Mouse (Mus musculus): Measurements from ENCODE around the gene Map3k11. TPM values are rescaled to one million over a fixed set of nuclear protein-coding genes. Genes with fewer than 3 reads are reported as not detected.

Map3k11 gene
- polyA plus RNA-seq, 1 experiment from 2014 or later: 10.4 TPM

DNA sequence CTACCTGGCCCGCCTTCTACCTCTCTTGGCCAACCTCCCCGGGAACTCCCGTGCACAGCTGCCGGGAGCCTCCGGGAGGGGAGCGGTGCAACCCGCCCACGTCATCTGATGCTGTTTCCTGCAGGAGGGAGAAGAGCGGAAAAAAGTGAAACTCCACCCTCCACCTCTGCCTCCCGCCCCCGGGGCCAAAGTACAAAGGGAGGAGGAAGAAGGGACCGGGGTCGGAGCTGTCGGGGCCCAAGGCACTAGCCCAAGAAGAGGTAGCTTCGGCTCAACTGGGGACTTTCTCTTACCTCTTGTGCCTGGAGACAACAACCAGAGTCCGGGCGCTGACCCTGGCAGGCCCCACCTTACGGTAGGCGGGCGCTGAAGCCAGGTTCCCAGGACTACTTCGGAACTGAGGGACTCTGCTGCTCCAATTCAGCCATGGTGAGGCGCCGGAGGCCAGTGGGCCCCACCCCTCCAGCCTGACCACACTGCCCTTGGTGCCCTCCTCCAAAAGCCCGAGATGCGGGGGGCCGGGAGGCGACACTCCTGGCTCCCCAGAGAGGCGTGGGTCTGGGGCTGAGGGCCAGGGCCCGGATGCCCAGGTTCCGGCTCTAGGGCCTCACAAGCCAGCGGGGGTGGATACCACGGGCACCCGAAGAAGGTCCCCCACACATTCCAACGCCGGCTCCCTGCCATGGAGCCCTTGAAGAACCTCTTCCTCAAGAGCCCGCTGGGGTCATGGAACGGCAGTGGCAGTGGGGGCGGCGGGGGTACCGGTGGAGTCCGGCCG is 1.2 kb downstream of the Map3k11 start:
- H3K36me3 ChIP-seq (replicated peaks; ENCODE audit: insufficient read depth, low read length): peaks cover 18% of the 10 kb centered on the region
- no peaks in the 10 kb centered on the region for H3K9me3 ChIP-seq (ENCODE audit: low read length)
- H3K4me1 ChIP-seq (ENCODE audit: insufficient read depth): peaks cover 44% of the 10 kb centered on the region
- DNase-seq (peak; percentile 91), ATAC-seq (peak; percentile 66)
- 6% methylated on average over 42 of the region's 42 CpGs for WGBS (ENCODE audit: insufficient replicate concordance)
- no peak; the same call in none of the 2 replicates for TF ChIP-seq EP300 (IDR thresholded peaks at IDR 0.05; ENCODE audit: low read depth)
- no peak for TF ChIP-seq CTCF (IDR thresholded peaks at IDR 0.05; ENCODE audit: low read depth)
- H3K9ac ChIP-seq (replicated peaks): peak overlapping the region; percentile 76
- peak overlapping the region; percentile 91 for H3K4me3 ChIP-seq (ENCODE audit: low read depth, low read length)
- H3K27me3 ChIP-seq (ENCODE audit: insufficient read depth, low read length): no peaks in the 10 kb centered on the region
- H3K4me2 ChIP-seq (ENCODE audit: low read depth, low read length): peak overlapping the region; percentile 100
- H3K27ac ChIP-seq (ENCODE audit: low read depth): peak overlapping the region; percentile 97

DNA sequence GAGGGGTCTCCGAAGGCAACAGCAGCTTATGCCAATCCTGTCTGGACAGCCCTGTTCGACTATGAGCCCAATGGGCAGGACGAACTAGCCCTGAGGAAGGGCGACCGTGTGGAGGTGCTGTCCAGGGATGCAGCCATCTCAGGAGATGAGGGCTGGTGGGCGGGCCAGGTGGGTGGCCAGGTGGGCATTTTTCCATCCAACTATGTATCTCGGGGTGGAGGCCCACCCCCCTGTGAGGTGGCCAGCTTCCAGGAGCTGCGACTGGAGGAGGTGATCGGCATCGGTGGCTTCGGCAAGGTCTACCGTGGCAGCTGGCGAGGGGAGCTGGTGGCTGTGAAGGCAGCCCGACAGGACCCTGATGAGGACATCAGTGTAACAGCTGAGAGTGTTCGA is 1.8 kb downstream of the Map3k11 start:
- Histone ChIP-seq H3K9ac (replicated peaks) (peak overlapping the region; percentile 76), H3K36me3 (replicated peaks; ENCODE audit: insufficient read depth, low read length) (peaks cover 18% of the 10 kb centered on the region), H3K4me3 (ENCODE audit: low read depth, low read length) (peak overlapping the region; percentile 91), H3K27ac (ENCODE audit: low read depth) (peak overlapping the region; percentile 97), H3K9me3 (ENCODE audit: low read length) (no peaks in the 10 kb centered on the region), H3K4me2 (ENCODE audit: low read depth, low read length) (peak overlapping the region; percentile 100), H3K4me1 (ENCODE audit: insufficient read depth) (peaks cover 44% of the 10 kb centered on the region), H3K27me3 (ENCODE audit: insufficient read depth, low read length) (no peaks in the 10 kb centered on the region)
- ATAC-seq (no peak), DNase-seq (no peak)
- no peak for TF ChIP-seq CTCF (IDR thresholded peaks at IDR 0.05; ENCODE audit: low read depth)
- no peak for TF ChIP-seq EP300 (IDR thresholded peaks at IDR 0.05; ENCODE audit: low read depth)
- 37% methylated on average over 15 of the region's 15 CpGs for WGBS (ENCODE audit: insufficient replicate concordance)

- 43% methylated on average over 5 of the region's 5 CpGs for WGBS (ENCODE audit: insufficient replicate concordance)
- H3K27me3 ChIP-seq (ENCODE audit: insufficient read depth, low read length): no peaks in the 10 kb centered on the region
- TF ChIP-seq EP300 (IDR thresholded peaks at IDR 0.05; ENCODE audit: low read depth): no peak
- TF ChIP-seq CTCF (IDR thresholded peaks at IDR 0.05; ENCODE audit: low read depth): no peak
- ATAC-seq (no peak), DNase-seq (no peak)
- H3K36me3 ChIP-seq (replicated peaks; ENCODE audit: insufficient read depth, low read length): peaks cover 23% of the 10 kb centered on the region
- peak overlapping the region; percentile 97 for H3K27ac ChIP-seq (ENCODE audit: low read depth)
- peak overlapping the region; percentile 91 for H3K4me3 ChIP-seq (ENCODE audit: low read depth, low read length)
- H3K9ac ChIP-seq (replicated peaks): peak overlapping the region; percentile 76
- peaks cover 44% of the 10 kb centered on the region for H3K4me1 ChIP-seq (ENCODE audit: insufficient read depth)
- peak overlapping the region; percentile 100 for H3K4me2 ChIP-seq (ENCODE audit: low read depth, low read length)
- no peaks in the 10 kb centered on the region for H3K9me3 ChIP-seq (ENCODE audit: low read length)
Measured at GRCm38 (mm10) chr19:5691601-5692000, 3.1 kb downstream of the Map3k11 start.

DNA sequence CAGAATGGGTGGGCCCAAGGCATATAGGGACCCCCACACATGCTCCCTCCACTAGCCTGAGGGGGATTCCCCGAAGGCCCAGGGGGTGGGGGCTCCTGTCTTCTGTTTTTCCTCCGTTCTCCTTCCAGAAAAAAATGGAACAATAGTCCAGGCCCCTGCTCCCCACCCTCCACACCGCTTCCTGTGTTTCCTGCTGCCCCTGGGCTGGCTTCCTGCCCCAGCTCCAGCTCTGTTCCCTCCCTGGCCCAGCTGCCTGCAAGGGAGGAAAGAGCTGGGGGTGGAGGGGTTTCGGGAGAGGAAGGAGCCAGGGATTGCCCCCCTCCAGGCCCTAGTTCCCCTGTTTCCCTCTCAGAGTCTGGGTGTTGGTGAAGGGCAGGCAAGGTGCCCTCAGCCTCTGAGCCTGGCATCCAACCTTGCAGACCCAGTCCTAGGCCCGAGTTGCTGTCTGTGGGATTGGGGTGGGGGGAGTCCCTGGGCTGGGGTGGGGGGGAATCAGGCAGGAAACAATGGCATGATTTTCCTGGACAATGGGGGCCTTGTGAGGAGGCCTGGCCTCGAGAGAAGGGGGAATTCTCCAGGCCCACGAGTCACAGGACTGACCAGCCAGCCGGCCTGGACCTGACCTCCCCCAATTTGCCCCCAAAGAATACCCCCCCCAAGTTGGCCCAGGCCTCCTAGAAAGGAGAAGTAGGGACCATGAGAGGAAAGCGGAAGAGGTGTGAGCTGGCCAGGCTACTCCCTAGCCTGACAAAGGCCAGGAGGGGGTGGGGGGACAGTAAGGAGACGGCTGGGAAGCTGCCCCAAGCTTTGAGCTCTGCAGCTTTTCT is 3.8 kb downstream of the Map3k11 start:
- peaks cover 42% of the 10 kb centered on the region for H3K4me1 ChIP-seq (ENCODE audit: insufficient read depth)
- ATAC-seq: no peak
- 38% methylated on average over 10 of the region's 10 CpGs for WGBS (ENCODE audit: insufficient replicate concordance)
- peaks cover 29% of the 10 kb centered on the region for H3K36me3 ChIP-seq (replicated peaks; ENCODE audit: insufficient read depth, low read length)
- TF ChIP-seq EP300 (IDR thresholded peaks at IDR 0.05; ENCODE audit: low read depth) (no peak), CTCF (IDR thresholded peaks at IDR 0.05; ENCODE audit: low read depth) (no peak)
- DNase-seq: peak; percentile 42
- H3K9ac ChIP-seq (replicated peaks): peak overlapping the region; percentile 76
- H3K9me3 ChIP-seq (ENCODE audit: low read length): no peaks in the 10 kb centered on the region
- H3K4me3 ChIP-seq (ENCODE audit: low read depth, low read length): peak overlapping the region; percentile 91
- no peaks in the 10 kb centered on the region for H3K27me3 ChIP-seq (ENCODE audit: insufficient read depth, low read length)
- H3K27ac ChIP-seq (ENCODE audit: low read depth): peak overlapping the region; percentile 97
- H3K4me2 ChIP-seq (ENCODE audit: low read depth, low read length): peak overlapping the region; percentile 100

DNA sequence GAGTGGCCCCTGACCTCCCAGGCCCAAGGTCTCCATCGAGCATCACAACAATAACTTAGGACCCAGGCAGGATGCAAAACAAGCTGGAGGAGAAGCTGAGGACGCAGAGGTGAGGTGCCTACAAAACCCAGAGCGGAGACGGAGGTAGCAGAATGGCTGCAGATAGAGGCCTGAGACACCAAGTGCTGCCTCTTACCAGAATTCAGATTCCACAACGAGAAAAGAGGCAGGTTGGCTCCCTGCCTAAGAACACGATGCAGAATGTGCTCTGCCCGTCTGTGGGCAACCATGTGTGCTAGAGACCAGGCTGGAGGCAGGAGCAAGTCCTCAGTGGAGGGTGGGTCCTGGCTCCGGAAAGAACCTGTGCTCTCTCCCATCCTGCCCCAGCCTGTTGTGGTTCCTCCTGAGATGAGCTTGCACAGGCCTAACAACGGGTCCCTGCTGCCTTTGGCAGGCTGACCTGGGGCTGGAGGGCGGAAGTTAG is 4.4 kb downstream of the Map3k11 start:
- H3K4me1 ChIP-seq (ENCODE audit: insufficient read depth): peaks cover 37% of the 10 kb centered on the region
- 56% methylated on average over 10 of the region's 10 CpGs for WGBS (ENCODE audit: insufficient replicate concordance)
- peak overlapping the region; percentile 97 for H3K27ac ChIP-seq (ENCODE audit: low read depth)
- H3K9me3 ChIP-seq (ENCODE audit: low read length): no peaks in the 10 kb centered on the region
- H3K36me3 ChIP-seq (replicated peaks; ENCODE audit: insufficient read depth, low read length): peaks cover 36% of the 10 kb centered on the region
- H3K4me3 ChIP-seq (ENCODE audit: low read depth, low read length): peak overlapping the region; percentile 91
- DNase-seq: no peak
- peak overlapping the region; percentile 100 for H3K4me2 ChIP-seq (ENCODE audit: low read depth, low read length)
- ATAC-seq: no peak
- peak overlapping the region; percentile 76 for H3K9ac ChIP-seq (replicated peaks)
- H3K27me3 ChIP-seq (ENCODE audit: insufficient read depth, low read length): no peaks in the 10 kb centered on the region
- TF ChIP-seq EP300 (IDR thresholded peaks at IDR 0.05; ENCODE audit: low read depth) (no peak), CTCF (IDR thresholded peaks at IDR 0.05; ENCODE audit: low read depth) (no peak)

- Histone ChIP-seq H3K27me3 (ENCODE audit: insufficient read depth, low read length) (no peaks in the 10 kb centered on the region), H3K9me3 (ENCODE audit: low read length) (no peaks in the 10 kb centered on the region), H3K36me3 (replicated peaks; ENCODE audit: insufficient read depth, low read length) (peaks cover 44% of the 10 kb centered on the region), H3K4me1 (ENCODE audit: insufficient read depth) (peaks cover 35% of the 10 kb centered on the region), H3K9ac (replicated peaks) (no peak overlapping the region), H3K4me3 (ENCODE audit: low read depth, low read length) (no peak overlapping the region), H3K4me2 (ENCODE audit: low read depth, low read length) (no peak overlapping the region), H3K27ac (ENCODE audit: low read depth) (no peak overlapping the region)
- ATAC-seq (no peak), DNase-seq (no peak)
- 80% methylated on average over 6 of the region's 6 CpGs for WGBS (ENCODE audit: insufficient replicate concordance)
- TF ChIP-seq CTCF (IDR thresholded peaks at IDR 0.05; ENCODE audit: low read depth) (no peak), EP300 (IDR thresholded peaks at IDR 0.05; ENCODE audit: low read depth) (no peak)
Measured at GRCm38 (mm10) chr19:5693801-5694200, 5.3 kb downstream of the Map3k11 start.
